Mouse (Mus musculus) CH12.LX (cell line): ENCODE measurements around the gene Slc7a3. TPM values are rescaled to one million over a fixed set of nuclear protein-coding genes. Genes with fewer than 3 reads are reported as not detected.
A peak's percentile ranks its signal among the peaks of the same experiment; 100 is the strongest.

Experiments used
- DNase-seq: peaks from one replicate; pipeline ENCODE4 v3.0.0-alpha.2; 2013; ENCODE audit errors: extremely low read depth
- H3K27ac ChIP-seq: 2 replicates; pipeline ENCODE4 v1.5.1; 2012; ENCODE audit warnings: low read depth, mild to moderate bottlenecking, control low read depth, moderate library complexity; ENCODE audit not compliant: insufficient read depth
- H3K27me3 ChIP-seq: replicated peaks from 2 replicates; pipeline ENCODE3; 2012; ENCODE audit warnings: inconsistent platforms
- H3K36me3 ChIP-seq, 2 experiments: replicated peaks in 1 of 2; 2 replicates each; pipeline versions ENCODE3 to v1.6.1; 2012; ENCODE audit warnings: inconsistent platforms in 1 of 2, low read length in 1 of 2, mild to moderate bottlenecking in 1 of 2, mixed read lengths in 1 of 2, moderate library complexity in 1 of 2; ENCODE audit not compliant: control insufficient read depth in 1 of 2, insufficient read depth in 1 of 2
- H3K4me1 ChIP-seq, 2 experiments: 2 replicates each; pipeline ENCODE4 v1.6.1; 2012; ENCODE audit warnings: inconsistent platforms in 1 of 2, moderate library complexity in 1 of 2; ENCODE audit not compliant: insufficient read depth in 2 of 2, control insufficient read depth in 1 of 2
- H3K4me2 ChIP-seq: 2 replicates; pipeline ENCODE4 v1.6.1; 2012; ENCODE audit warnings: low read depth, mild to moderate bottlenecking, control low read depth; ENCODE audit not compliant: poor library complexity, insufficient read depth, severe bottlenecking
- H3K4me3 ChIP-seq, 3 experiments: fragments of 150-350 bp in 1 of 3; sonication (generic) in 1 of 3; replicated peaks in 1 of 3; 2 replicates each; pipeline versions ENCODE3 to v1.5.1; 2011 to 2012; ENCODE audit warnings: low read depth in 2 of 3, low read length in 2 of 3, mild to moderate bottlenecking in 2 of 3, moderate library complexity in 2 of 3, control low read depth in 1 of 3, improper control_type of control experiment in 1 of 3, inconsistent platforms in 1 of 3, mixed read lengths in 1 of 3; ENCODE audit not compliant: poor library complexity in 1 of 3
- H3K79me2 ChIP-seq: replicated peaks from 2 replicates; pipeline ENCODE4 v1.6.1; 2012; ENCODE audit warnings: mild to moderate bottlenecking, moderate library complexity; ENCODE audit not compliant: control insufficient read depth, poor library complexity, insufficient read depth, severe bottlenecking; ENCODE audit errors: extremely low read depth
- H3K9ac ChIP-seq: 2 replicates; pipeline ENCODE4 v1.6.1; 2012; ENCODE audit warnings: low read depth, mild to moderate bottlenecking, control low read depth, moderate library complexity; ENCODE audit not compliant: insufficient read depth
- H3K9me3 ChIP-seq: replicated peaks from 2 replicates; pipeline ENCODE3; 2012; ENCODE audit warnings: low read length, inconsistent platforms, mixed read lengths
- BHLHE40 ChIP-seq: IDR thresholded peaks from 2 replicates; pipeline ENCODE4 v1.6.1; 2011; ENCODE audit warnings: mild to moderate bottlenecking, low read depth, low read length, improper control_type of control experiment
- CTCF ChIP-seq, 2 experiments: IDR thresholded peaks in 1 of 2; conservative IDR thresholded peaks in 1 of 2; 2 replicates each; pipeline ENCODE4 v1.5.1; 2011 to 2012; ENCODE audit warnings: low read depth in 2 of 2, low read length in 2 of 2, improper control_type of control experiment in 1 of 2, inconsistent platforms in 1 of 2, mild to moderate bottlenecking in 1 of 2, moderate library complexity in 1 of 2
- E2F4 ChIP-seq: IDR thresholded peaks from 2 replicates; pipeline ENCODE4 v1.6.1; 2011; ENCODE audit warnings: low read depth, low read length, improper control_type of control experiment; ENCODE audit not compliant: insufficient replicate concordance
- EP300 ChIP-seq: IDR thresholded peaks from 2 replicates; pipeline ENCODE4 v1.6.1; 2011; ENCODE audit warnings: low read length, improper control_type of control experiment
- ETS1 ChIP-seq: conservative IDR thresholded peaks from 2 replicates; pipeline ENCODE4 v1.6.1; 2012; ENCODE audit warnings: low read depth, mild to moderate bottlenecking, inconsistent platforms, low read length, improper control_type of control experiment, moderate library complexity
- GABPA ChIP-seq: IDR thresholded peaks from 2 replicates; pipeline ENCODE4 v1.6.1; 2012; ENCODE audit warnings: low read depth, low read length, improper control_type of control experiment, inconsistent platforms; ENCODE audit not compliant: insufficient replicate concordance
- HCFC1 ChIP-seq: IDR thresholded peaks from 2 replicates; pipeline ENCODE4 v1.6.1; 2012; ENCODE audit warnings: low read depth, mild to moderate bottlenecking, inconsistent platforms, low read length, improper control_type of control experiment
- JUN ChIP-seq: IDR thresholded peaks from 2 replicates; pipeline ENCODE4 v1.6.1; 2011; ENCODE audit warnings: low read depth, mild to moderate bottlenecking, low read length, improper control_type of control experiment, moderate library complexity; ENCODE audit not compliant: insufficient read depth
- JUND ChIP-seq: conservative IDR thresholded peaks from 2 replicates; pipeline ENCODE4 v1.6.1; 2011; ENCODE audit warnings: low read depth, low read length, improper control_type of control experiment
- KAT2A ChIP-seq: IDR thresholded peaks from 2 replicates; pipeline ENCODE4 v1.6.1; 2012; ENCODE audit warnings: low read length, improper control_type of control experiment, inconsistent platforms; ENCODE audit not compliant: insufficient replicate concordance
- MAFK ChIP-seq: IDR thresholded peaks from 2 replicates; pipeline ENCODE4 v1.6.1; 2011; ENCODE audit warnings: low read length, improper control_type of control experiment; ENCODE audit not compliant: insufficient replicate concordance
- MEF2A ChIP-seq: IDR thresholded peaks from 2 replicates; pipeline ENCODE4 v1.6.1; 2014; ENCODE audit warnings: low read depth, mild to moderate bottlenecking, inconsistent platforms, low read length, improper control_type of control experiment, borderline replicate concordance
- NELFE ChIP-seq: IDR thresholded peaks from 2 replicates; pipeline ENCODE4 v1.6.1; 2011; ENCODE audit warnings: low read depth, low read length, improper control_type of control experiment
- NRF1 ChIP-seq: IDR thresholded peaks from 2 replicates; pipeline ENCODE4 v1.6.1; 2014; ENCODE audit warnings: low read depth, mild to moderate bottlenecking, inconsistent platforms, low read length, improper control_type of control experiment, moderate library complexity
- PAX5 ChIP-seq: IDR thresholded peaks from 2 replicates; pipeline ENCODE4 v1.6.1; 2012; ENCODE audit warnings: low read length, inconsistent platforms, mixed read lengths
- POLR2A ChIP-seq: IDR thresholded peaks from 2 replicates; pipeline ENCODE4 v1.6.1; 2011; ENCODE audit warnings: low read depth, mild to moderate bottlenecking, improper control_type of control experiment, low read length
- POLR2AphosphoS2 ChIP-seq: IDR thresholded peaks from 2 replicates; pipeline ENCODE4 v1.6.1; 2011; ENCODE audit warnings: low read depth, low read length, improper control_type of control experiment
- RAD21 ChIP-seq: IDR thresholded peaks from 2 replicates; pipeline ENCODE4 v1.6.1; 2011; ENCODE audit warnings: low read depth, mild to moderate bottlenecking, low read length, improper control_type of control experiment, moderate library complexity
- RCOR1 ChIP-seq: conservative IDR thresholded peaks from 2 replicates; pipeline ENCODE4 v1.6.1; 2012; ENCODE audit warnings: low read depth, mild to moderate bottlenecking, inconsistent platforms, low read length, improper control_type of control experiment
- SIN3A ChIP-seq: IDR thresholded peaks from 2 replicates; pipeline ENCODE4 v1.6.1; 2012; ENCODE audit warnings: low read length, improper control_type of control experiment, inconsistent platforms
- SMC3 ChIP-seq: IDR thresholded peaks from 2 replicates; pipeline ENCODE4 v1.6.1; 2011; ENCODE audit warnings: low read depth, low read length, improper control_type of control experiment
- TCF12 ChIP-seq: IDR thresholded peaks from 2 replicates; pipeline ENCODE4 v1.6.1; 2014; ENCODE audit warnings: low read depth, mild to moderate bottlenecking, inconsistent platforms, low read length, improper control_type of control experiment
- UBTF ChIP-seq: IDR thresholded peaks from 2 replicates; pipeline ENCODE4 v1.6.1; 2012; ENCODE audit warnings: low read depth, mild to moderate bottlenecking, inconsistent platforms, low read length, improper control_type of control experiment, moderate library complexity
- USF1 ChIP-seq: IDR thresholded peaks from 2 replicates; pipeline ENCODE4 v1.6.1; 2014; ENCODE audit warnings: low read depth, mild to moderate bottlenecking, inconsistent platforms, low read length, improper control_type of control experiment
- ZKSCAN1 ChIP-seq: IDR thresholded peaks from 2 replicates; pipeline ENCODE4 v1.6.1; 2012; ENCODE audit warnings: low read depth, inconsistent platforms, low read length, improper control_type of control experiment, borderline replicate concordance
- ZNF384 ChIP-seq: IDR thresholded peaks from 2 replicates; pipeline ENCODE4 v1.6.1; 2012; ENCODE audit warnings: low read depth, low read length, improper control_type of control experiment, inconsistent platforms
- dilution Hi-C: fragments of 300-500 bp; cut with MboI; formaldehyde crosslinking; loops from 2 replicates; pipeline ENCODE4 v1.14.3; 2020; ENCODE audit warnings: low sequenced_read_pairs; ENCODE audit not compliant: extremely low pct_unique_long_range_greater_than_20kb, extremely low pct_ligation_motif_present
- in situ Hi-C: fragments of 300-500 bp; cut with MboI; formaldehyde crosslinking; loops from 3 replicates; pipeline ENCODE4 v1.14.3; 2019; ENCODE audit warnings: low sequenced_read_pairs, low pct_ligation_motif_present, low pct_unique_long_range_greater_than_20kb, mixed read lengths
- polyA plus RNA-seq: library from polyadenylated mRNA; unstranded; fragments of >175 nt; gene quantifications from 2 replicates; pipeline ENCODE4 v1.2.1, GENCODE M21; 2012; ENCODE audit warnings: low read depth; ENCODE audit not compliant: insufficient read length
- total RNA-seq, 2 experiments: library from RNA; depleted of rRNA; stranded (reverse); fragments of 300-350 nt in 1 of 2; fragments of >200 nt in 1 of 2; gene quantifications; 2 replicates each; pipeline ENCODE4 v1.2.3; 2012 to 2014

Gene Slc7a3
- total RNA-seq (2012; rRNA removed) (31.8 and 81.3 TPM in 2 replicates), total RNA-seq (2014; rRNA removed) (50.4 and 53.9 TPM in 2 replicates), polyA plus RNA-seq (37.5 and 44.6 TPM in 2 replicates)

GRCm38 (mm10) chrX:101085920-101086319 is at the start of gene Slc7a3:
Gene Slc7a3 (minus strand): TSS chrX:101086020.
- H3K9me3 ChIP-seq = no peaks in the 10 kb centered on the region
- peak within 1 kb of the TSS; percentile 58 to 66 (median 59) for H3K4me3 ChIP-seq
- TF ChIP-seq E2F4 (no peak), NRF1 (no peak), ZKSCAN1 (no peak), UBTF (no peak), MAFK (no peak), POLR2AphosphoS2 (no peak), USF1 (no peak), HCFC1 (no peak), PAX5 (no peak), CTCF (conservative IDR thresholded peaks at IDR 0.05 in 1 of 2, IDR thresholded peaks at IDR 0.05 in 1 of 2; ENCODE audit: low read depth in 2 of 2, low read length in 2 of 2) (no peak), ETS1 (no peak), KAT2A (no peak), POLR2A (no peak), BHLHE40 (no peak), JUN (no peak), RAD21 (no peak)
- H3K79me2 ChIP-seq = peaks cover 9% of the 10 kb centered on the region; the same call in 1 of the 2 replicates
- peak within 1 kb of the TSS; percentile 19; the same call in 1 of the 2 replicates for H3K27ac ChIP-seq
- DNase-seq = no peak
- dilution Hi-C loops = no loop called here
- in situ Hi-C loops = no loop called here
- peaks cover 6 to 18% of the 10 kb centered on the region in 2 experiments for H3K4me1 ChIP-seq
- H3K9ac ChIP-seq = peak within 1 kb of the TSS; percentile 62
- no peak within 1 kb of the TSS for H3K4me2 ChIP-seq
- no peaks in the 10 kb centered on the region for H3K27me3 ChIP-seq
- H3K36me3 ChIP-seq = peaks cover 22% of the 10 kb centered on the region in 2 experiments

- H3K9me3 ChIP-seq = no peaks in the 10 kb centered on the region
- no peak overlapping the region for H3K27ac ChIP-seq
- no peak for TF ChIP-seq JUN
- no peak for TF ChIP-seq NELFE
- TF ChIP-seq BHLHE40 = peak; percentile 76
- no peak for TF ChIP-seq PAX5
- TF ChIP-seq TCF12 = no peak
- no peak for TF ChIP-seq KAT2A
- no peak for TF ChIP-seq MAFK
- no peak for TF ChIP-seq MEF2A
- TF ChIP-seq GABPA = no peak
- TF ChIP-seq RAD21 = peak; percentile 73
- peak; percentile 21 to 72; a peak in 3 of 4 replicates for TF ChIP-seq CTCF (conservative IDR thresholded peaks at IDR 0.05 in 1 of 2, IDR thresholded peaks at IDR 0.05 in 1 of 2; ENCODE audit: low read depth in 2 of 2, low read length in 2 of 2)
- TF ChIP-seq E2F4 = no peak
- peak; percentile 76 for TF ChIP-seq ZNF384
- TF ChIP-seq RCOR1 = no peak
- no peak for TF ChIP-seq EP300
- TF ChIP-seq SIN3A = no peak
- TF ChIP-seq POLR2A = no peak
- TF ChIP-seq POLR2AphosphoS2 = no peak
- TF ChIP-seq JUND = no peak
- peak; percentile 59 for TF ChIP-seq SMC3
- TF ChIP-seq, all 38 proteins: peak for 5
- no peaks in the 10 kb centered on the region for H3K79me2 ChIP-seq
- no peak overlapping the region for H3K9ac ChIP-seq
- H3K4me2 ChIP-seq = peak overlapping the region; percentile 36; the same call in 1 of the 2 replicates
- in situ Hi-C loops = loop anchor here (5.0 to 25.0 kb wide), 3 partner anchors 155 to 355 kb away; partner anchors contain the start of gene Nlgn3
- peak; percentile 59 for DNase-seq
- no peak overlapping the region for H3K4me3 ChIP-seq
- no peaks in the 10 kb centered on the region for H3K27me3 ChIP-seq
- H3K36me3 ChIP-seq = no peaks in the 10 kb centered on the region
- H3K4me1 ChIP-seq = peaks cover 0 to 4% of the 10 kb centered on the region in 2 experiments; a peak in 1 of 4 replicates
- dilution Hi-C loops = no loop called here
Observed at GRCm38 (mm10) chrX:101131992-101132791, 46.4 kb upstream of the Slc7a3 start.
